Mouse (Mus musculus): ENCODE measurements around the gene Eno2.

Eno2 gene

GRCm38 (mm10) chr6:124758849-124759232, 10.6 kb downstream of the Eno2 start:
- peak; percentile 52 for DNase-seq

- DNase-seq, result peak; percentile 87
Observed at GRCm38 (mm10) chr6:124757909-124758848, 11.3 kb downstream of the Eno2 start.

- no peak for DNase-seq
Observed at GRCm38 (mm10) chr6:124757351-124757880, 12.1 kb downstream of the Eno2 start.

- DNase-seq, result peak; percentile 85
Observed at GRCm38 (mm10) chr6:124756652-124757350, 12.7 kb downstream of the Eno2 start.

GRCm38 (mm10) chr6:124755831-124756595, 13.5 kb downstream of the Eno2 start, which contains the start of the genes Gm45234 and Atn1:
Gene Gm45234, minus strand, starts transcription at chr6:124756021.
Gene Atn1, minus strand, starts transcription at chr6:124756524.
- peak; percentile 74 for DNase-seq

GRCm38 (mm10) chr6:124755306-124755705, 14.2 kb downstream of the Eno2 start:
- DNase-seq, result peak; percentile 52

GRCm38 (mm10) chr6:124753861-124754260, 15.6 kb downstream of the Eno2 start:
- DNase-seq, result peak; percentile 42

GRCm38 (mm10) chr6:124750405-124750804, 19.1 kb downstream of the Eno2 start:
- peak; percentile 6 for DNase-seq

GRCm38 (mm10) chr6:124746654-124747632, 22.5 kb downstream of the Eno2 start:
- peak; percentile 58 for DNase-seq

GRCm38 (mm10) chr6:124746296-124746605, 23.2 kb downstream of the Eno2 start:
- no peak for DNase-seq

- DNase-seq, result peak; percentile 97
Observed at GRCm38 (mm10) chr6:124745490-124746295, 23.8 kb downstream of the Eno2 start.

- peak; percentile 82 for DNase-seq
Observed at GRCm38 (mm10) chr6:124744755-124745321, 24.6 kb downstream of the Eno2 start.

- DNase-seq, result no peak
Observed at GRCm38 (mm10) chr6:124743647-124744046, 25.8 kb downstream of the Eno2 start.

- peak; percentile 67 for DNase-seq
Observed at GRCm38 (mm10) chr6:124742839-124743514, 26.5 kb downstream of the Eno2 start.

- DNase-seq, result no peak
Observed at GRCm38 (mm10) chr6:124741842-124742241, 27.6 kb downstream of the Eno2 start.

GRCm38 (mm10) chr6:124740888-124741761, 28.3 kb downstream of the Eno2 start, which contains the start of gene Grcc10:
Gene Grcc10, minus strand, starts transcription at chr6:124741374.
- peak; percentile 90 for DNase-seq

- peak; percentile 74 for DNase-seq
Observed at GRCm38 (mm10) chr6:124740211-124740887, 29.1 kb downstream of the Eno2 start.

GRCm38 (mm10) chr6:124739231-124739796, 30.2 kb downstream of the Eno2 start:
- DNase-seq, result peak; percentile 47
